Mouse (Mus musculus) B cell, adult 2 months (primary cell): ENCODE results near the gene C1qb.
A peak's percentile ranks its signal among the peaks of the same experiment; 100 is the strongest.

Experiments
- DNase-seq, 2 experiments: peaks; one replicate each; pipeline ENCODE4 v3.0.0; 2022

The C1qb gene

DNA sequence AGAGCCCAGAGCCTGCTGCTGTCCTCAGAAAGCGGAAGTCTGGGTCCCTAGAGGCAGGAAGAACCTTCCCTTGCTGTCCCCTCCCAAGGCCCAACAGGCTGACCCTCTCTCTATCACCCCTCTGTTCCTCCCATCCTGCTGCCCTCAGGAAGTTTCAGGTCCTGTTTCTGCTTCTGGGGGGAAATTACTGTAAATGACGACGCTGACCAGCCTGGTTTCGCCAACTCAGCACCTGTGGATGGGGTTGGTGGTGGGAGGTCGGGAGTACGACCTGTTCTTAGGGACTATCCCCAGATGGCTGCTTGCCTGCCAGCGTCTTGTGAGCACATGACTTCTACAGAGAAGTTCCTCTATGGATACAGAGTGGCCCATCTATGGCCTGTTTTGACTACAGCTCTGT, at the start of gene C1qb:
Gene C1qb, minus strand, starts transcription at position 87 of the 400 bp plus-strand sequence.
- no peak for DNase-seq

DNA sequence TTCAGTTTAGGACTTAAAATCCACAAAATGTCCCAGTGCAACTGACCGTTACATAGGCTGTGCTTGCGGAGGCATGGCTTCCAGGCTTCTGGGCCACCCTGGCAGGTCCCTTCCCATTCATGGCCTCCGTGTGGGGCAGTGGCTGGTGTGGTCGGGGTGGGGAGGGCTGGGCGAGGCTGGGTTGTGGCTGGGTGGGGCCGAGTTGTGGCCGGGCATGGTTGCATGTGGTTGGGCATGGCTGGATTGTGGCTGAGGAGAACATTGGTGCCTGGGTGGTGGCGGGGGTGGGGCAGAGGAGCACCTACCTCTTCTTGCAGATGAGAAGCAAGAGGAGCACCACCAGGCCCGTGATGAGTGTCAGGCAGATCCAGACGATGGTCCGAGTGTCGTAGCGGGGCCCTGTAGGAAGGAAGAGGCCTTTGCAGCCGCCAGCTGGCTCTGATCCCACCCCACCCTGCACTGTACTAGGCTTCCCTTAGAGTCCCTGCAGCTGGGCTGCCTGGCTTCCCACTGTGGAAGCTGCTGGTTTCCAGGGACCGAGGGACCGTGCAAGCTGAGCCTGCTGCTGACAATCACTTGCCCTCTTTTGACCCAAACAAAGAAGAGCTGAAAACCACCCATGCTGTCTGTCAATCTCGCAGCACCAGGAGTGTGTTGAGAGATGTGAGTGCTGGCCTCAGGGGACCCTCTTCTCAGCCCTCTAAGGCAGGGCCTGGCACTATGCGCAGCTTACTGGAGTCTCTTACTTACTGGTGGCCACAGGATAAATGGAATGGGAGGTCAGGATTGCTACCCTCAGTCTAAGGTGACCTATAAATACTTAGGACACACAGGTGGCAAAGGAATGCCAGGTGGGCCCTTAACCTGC, 49.0 kb upstream of the C1qb start:
- no peak for DNase-seq

DNA sequence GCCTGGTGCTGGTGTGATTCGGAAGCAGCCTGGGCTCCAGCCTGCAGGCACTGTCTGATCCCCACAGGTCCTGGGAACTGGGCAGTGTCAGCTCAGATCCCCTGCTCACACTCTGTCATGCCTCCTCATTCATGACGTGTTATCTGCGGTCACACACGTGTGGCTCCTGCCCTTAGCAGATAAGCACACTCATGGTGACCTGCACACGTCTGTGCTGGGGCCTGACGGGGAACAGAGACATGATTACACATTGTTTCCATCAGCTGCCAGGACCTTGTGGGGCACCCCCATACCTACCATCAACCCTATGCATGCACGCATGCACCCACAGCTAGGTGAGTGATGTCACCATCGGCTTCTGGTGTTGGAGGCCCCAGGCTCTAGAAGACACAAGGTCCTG, 44.5 kb upstream of the C1qb start:
- DNase-seq = no peak

DNA sequence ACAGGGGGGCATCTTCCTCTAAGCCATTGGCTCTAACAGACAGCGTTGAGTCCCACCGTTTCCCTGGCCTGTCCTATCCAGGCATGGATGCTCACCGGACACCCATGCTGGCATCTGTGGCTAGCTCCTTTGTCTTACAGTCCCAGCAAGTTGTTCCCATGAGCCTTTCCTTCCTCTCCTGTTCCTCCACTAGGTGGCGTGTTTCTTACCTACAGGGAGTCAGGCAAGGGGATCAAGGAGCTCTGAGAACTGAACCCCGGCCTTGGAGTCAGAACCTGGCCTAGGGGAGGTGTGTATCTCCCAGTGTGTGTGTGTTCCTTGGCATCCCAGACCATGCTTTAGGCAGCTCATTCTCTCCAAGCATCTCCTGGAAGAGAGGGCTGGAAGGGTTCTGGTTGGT, 42.9 kb upstream of the C1qb start:
- peak; percentile 17 to 19 for DNase-seq

DNA sequence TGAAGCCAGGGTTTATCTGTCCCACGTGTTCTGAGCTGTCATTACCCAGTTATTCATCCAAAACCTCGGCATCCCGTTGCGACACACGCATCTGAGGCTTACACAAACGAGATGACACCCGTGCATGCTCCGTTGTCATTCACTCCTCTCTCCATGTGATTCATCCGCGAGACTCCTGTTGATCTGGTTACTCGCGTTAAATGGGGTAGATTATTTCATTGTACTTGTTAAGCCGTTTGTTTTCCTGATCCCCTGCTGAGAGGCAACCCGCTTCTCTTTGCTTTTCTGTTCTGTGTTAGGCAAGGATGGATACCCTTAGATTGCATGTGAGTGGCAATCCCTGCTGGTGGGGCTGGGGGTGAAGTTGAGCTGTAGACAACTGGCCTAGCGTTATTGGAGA, 39.8 kb upstream of the C1qb start:
- no peak for DNase-seq

DNA sequence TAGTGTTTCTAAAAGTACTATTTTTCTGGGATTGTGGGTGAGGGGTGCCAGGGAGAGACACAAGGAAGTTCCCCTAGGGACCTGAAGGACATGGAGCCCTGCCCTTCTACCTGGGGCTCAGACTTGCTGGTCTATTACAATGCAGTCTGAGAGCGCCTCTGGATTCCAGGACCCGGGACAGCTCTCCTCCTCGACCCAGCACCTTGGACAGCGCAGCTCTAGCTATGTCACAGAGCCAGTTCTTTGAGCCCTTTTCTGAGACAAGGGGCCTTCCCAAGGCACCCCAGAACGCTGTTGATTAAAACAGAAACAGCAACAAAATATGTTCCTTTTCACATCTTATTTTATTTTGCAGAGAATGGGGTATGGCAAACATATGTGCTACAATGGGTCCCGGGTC, 38.5 kb upstream of the C1qb start:
- peak; percentile 26 to 28 for DNase-seq

DNA sequence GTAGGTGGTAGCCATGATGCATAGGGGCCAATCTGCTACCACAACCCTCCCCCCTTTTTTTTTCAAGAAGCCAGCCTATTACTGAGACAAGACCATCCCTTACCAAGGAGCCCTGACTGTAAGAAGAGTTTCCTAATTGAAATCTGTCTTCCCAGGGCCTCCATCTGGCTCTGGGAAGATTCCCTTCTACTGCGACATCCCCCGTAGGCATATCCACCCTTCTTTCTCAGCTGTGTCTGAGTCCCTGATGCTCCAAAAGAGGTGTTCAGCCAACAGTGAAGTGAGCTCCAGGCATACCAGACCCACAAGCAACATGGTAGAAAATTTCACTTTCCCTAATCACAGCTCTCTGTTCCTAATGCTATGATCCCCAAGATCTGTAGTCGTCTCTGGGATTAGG, 33.5 kb upstream of the C1qb start:
- DNase-seq = no peak

DNA sequence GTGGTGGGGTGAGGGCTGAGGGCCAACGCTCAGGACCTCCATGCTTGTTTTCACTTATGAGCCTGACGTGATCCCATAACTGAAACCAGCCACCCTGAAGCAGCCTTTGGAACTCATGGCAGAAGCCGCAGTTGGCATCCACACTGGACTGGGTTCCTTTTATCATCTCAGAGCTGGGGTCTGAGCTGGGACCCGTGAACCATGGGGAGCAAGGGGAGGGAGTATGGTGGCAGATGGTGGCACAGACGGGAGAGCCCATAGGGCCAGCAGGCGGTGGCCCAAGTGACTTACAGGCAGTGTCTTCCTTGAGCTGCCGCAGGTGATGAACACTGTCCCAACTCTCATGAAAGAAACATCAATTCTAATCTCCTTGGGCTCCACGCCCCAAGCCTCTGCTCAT, 32.8 kb upstream of the C1qb start:
- DNase-seq = no peak

DNA sequence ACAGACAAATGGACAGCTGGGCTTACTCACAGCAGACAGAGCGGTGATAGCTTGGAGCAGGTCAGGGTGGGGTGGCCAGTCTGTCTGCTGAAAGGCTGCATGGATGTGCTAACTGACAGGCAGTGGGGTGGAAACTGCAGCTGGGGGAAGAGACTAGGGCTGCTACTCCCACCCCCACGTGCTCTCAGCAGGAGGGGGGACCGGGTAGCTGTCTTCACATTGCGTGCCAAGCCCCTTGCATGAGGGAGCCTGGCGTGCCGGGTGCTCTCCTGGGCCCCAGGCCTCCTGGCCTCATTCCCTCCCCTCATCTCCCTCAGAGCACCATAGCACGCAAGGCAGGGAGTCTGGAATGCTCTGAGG, 31.2 kb upstream of the C1qb start:
- no peak for DNase-seq

DNA sequence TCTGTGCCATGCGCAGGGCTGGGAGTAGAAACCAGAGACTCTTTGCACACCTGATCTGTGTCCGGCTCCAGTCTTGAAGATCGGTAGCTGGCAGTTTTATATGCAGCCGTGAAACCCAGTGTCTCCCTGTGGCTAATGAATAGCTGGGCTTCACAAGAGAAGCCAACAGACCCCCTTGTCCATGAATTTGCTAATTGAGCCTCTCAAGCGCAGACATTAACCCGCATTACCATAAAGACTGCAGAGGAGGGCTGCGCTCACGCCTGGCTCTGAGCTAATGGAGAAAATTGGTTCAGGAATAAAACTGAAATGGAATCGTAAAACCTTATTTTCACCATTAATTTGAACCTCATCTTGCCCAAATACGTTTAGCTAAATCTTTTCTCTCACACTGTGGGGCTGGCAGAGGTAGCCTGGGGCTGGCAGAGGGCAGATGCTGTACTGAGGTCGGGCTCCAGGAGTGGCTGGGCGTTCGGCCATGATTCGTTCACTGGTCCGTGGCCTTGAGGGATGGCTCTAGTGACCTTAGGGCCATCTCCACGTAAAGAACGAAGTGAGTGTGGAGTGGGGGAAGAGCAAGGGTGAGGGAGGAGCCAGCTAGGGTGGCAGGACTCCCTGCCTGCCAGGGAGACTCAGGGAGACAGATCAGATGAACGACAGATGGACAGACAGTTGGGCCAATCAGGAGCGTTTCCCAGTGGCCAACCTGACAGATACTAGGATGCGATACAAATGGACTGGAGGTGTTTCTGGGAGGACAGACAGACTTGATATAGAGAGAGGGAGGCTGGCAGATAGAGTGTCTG, 30.6 kb upstream of the C1qb start:
- DNase-seq = no peak

DNA sequence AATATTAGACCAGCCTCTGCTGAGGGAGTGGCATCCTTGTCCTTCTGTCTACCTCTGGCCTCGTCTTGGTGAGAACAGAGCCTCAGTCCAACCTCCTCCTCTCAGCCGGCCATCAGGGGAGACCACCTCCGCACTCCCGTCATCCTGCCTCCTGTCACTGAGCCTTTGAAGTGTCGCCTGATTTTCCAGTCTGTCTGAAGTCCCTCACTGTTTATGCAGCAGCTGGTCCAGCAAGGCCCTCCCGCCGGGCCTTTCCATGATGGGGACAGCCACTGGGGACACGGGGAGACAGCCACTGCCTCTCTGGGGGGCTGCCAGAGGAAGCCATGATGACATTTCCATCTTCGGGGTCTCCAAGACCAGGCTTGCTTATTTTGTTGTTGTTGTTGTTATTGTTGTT, 26.9 kb upstream of the C1qb start:
- no peak for DNase-seq

DNA sequence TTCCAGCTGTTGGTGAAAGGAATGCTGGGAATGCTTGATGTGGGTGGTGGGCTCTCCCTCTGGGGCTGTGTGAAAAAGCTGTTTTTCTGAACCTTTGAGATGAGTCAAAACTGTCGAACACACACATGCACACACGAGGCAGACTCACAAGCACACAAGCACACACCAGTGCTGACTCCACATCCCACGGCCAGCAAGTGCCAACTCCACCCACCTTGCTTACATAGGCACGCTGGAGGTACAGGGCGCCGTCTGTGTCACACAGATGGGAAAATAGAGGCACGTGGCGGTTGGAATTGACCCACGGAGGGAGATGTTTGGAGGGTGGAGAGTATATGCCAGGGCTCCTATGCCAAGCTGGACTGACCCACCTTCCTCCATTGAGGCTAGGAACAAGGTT, 25.8 kb upstream of the C1qb start:
- DNase-seq = no peak

DNA sequence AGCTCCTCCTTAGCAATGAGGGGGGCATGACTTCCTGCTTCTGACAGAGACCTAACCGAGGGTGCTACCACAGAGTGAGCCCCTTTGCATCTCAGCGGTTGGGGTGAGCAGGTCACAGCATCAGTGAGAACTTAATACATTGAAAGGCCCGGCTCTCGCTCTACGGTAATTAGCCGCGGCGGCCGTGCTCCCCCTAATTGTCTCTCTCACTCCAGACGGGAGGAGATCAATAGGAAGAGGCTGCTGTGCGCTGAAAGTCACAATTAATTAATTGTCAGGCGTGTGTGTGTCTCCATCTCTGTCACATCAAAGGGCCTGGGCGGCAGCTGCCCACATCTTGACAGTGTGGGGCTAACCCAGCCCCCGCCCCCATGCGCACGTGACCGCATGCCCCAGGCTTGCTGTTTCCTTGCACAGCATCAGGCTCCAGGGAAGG, 25.2 kb upstream of the C1qb start:
- DNase-seq = no peak

DNA sequence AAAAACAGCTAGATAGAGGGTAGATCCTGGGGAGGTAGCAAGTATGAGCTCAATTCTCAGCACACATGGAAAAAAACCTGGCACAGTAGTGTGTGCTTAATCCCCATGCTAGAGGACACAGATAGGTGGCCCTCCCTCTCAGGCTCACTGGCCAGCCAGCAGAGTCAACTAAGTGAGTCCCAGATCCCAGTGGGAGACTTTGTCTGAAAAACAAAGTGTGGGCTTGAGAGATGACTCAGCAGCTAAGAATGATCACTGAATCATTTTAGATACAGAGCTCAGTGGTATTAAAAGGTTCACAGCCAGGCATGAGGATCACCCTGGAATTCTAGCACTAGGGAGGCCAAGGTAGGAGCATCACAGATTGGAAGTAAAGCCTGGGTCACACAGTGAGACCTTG, 21.8 kb upstream of the C1qb start:
- DNase-seq = no peak

DNA sequence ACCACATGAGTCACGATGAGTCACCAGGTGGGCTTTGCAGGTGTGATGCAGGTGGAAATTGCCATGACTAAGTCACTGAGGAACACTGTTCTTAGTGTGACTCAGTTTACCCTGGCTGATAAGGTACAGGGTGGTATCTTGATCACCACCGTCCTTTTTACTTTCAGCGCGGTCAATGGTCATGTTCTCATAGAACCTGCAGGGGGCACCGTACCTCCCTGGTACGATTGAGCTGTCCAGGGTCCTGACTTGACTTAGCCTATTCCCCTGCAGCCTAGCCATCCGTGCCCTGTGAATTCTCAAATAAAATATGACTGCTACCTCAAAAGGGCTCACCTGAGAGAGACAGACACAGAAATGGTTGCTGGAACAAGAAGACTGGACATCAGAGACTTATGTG, 21.0 kb upstream of the C1qb start:
- peak; percentile 33 to 35 for DNase-seq

DNA sequence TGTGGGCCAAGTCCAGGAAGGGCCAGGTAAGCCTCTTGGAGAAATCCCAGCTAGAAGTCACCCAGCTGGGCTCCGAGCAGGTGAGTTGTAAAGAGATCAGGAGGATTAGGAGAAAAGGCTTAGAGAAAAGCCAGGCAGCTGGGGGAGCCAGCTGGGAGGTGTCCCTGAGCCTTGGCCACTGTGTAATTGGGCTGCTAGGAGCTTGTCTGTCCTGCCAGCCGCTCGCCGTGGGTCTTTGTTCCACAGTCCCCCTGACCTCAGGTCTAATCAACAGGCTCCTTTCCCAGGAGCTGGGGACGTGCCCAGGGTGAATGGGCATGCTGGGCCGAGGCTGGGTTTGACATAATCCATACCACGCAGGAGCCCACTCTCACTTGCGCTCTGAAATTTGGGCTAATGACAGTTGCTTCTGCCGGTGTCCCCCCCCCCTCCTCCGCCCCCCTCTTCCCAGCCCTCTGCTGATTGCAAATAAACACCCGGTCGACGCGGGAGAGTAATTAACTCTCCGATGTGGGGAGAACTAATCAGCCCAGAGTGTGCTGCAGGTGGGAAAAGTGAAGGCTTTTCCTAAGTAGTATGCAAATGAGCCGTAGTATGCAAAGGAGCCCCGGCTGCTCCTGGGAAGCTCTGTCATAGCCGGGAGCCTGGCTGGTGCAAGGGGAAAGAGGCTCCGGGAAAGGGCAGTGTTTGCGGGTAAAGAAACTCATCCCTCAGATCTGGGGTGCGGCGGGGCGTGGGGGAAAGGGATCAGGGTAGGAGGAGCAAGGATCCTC, 19.0 kb upstream of the C1qb start:
- no peak for DNase-seq

DNA sequence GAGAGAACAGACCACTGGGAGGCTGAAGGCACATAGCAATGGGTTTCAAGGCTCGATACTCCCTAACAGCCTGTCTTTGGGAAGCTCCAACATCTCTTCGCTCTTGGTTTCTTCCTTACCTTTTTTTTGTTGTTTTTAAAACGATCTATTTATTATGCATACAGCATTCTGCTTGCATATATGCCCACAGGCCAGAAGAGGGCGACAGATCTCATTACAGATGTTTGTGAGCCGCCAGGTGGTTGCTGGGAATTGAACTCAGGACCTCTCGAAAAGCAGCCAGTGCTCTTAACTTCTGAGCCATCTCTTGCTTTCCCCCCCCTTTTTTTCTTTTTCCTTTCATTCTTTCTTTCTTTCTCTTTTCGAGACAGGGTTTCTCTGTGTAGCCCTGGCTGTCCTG, 13.2 kb upstream of the C1qb start:
- DNase-seq = no peak

DNA sequence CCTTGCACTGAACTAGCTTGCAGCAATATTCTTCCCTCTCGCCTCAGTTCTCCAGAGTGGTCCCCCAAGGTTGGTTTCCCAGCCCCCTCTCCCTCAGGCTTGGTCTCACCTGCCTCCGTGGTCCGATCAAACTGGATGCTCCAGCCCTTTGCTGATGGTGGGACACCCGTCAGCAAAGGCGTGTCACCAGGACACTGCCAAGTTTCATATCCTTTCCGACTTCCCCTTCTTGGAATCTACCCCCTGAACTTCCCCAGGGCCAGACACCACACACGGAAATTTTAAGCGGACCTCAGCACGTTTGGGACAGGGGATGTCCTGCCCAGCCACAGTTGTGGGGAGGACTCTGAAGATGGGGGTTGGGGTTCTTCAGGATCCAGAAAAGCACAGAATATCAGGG, 12.7 kb upstream of the C1qb start, which contains the start of gene C1qa:
Gene C1qa, minus strand, starts transcription at position 167 of the 400 bp plus-strand sequence.
- no peak for DNase-seq

DNA sequence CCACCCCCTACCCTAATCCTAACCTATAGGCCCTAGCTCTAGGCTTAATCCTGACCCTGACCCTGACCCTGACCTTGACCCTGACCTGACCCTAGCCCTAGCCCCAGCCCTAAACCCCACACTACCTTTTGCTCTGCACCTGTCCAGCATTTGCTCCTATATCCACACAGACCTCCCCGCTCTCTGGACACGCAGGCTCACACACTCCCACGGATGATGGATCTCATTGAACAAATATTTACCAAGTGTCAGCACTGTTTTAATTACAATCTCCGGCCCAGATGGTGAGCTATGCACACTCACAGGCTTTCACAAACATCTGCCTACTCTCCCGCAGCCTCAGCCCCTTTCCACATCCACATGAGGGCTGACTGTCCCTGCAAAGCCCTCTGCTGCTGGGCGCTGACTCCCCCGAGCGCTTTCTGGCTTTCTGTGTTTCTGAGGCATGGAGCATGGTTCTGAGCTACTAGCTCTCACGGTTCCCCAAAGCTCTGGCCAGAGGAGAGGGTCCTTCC, 12.2 kb upstream of the C1qb start:
- no peak for DNase-seq

DNA sequence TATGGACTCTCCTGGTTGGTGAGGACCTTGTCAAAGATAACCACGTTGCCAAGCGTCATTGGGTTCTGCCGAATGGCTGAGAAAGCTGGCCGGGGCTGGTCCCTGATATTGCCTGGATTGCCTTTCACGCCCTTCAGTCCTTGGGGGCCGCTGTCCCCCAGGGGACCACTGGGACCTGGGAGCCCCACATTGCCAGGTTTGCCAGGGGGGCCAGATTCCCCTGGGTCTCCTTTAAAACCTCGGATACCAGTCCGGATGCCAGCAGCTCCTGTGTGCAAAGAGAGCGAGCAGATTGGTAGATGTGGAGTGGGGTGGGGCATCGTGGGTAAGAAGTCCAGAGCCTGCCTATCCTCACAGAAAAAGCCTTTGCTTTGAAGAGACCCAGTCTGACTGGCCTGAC, 10.5 kb upstream of the C1qb start:
- no peak for DNase-seq

DNA sequence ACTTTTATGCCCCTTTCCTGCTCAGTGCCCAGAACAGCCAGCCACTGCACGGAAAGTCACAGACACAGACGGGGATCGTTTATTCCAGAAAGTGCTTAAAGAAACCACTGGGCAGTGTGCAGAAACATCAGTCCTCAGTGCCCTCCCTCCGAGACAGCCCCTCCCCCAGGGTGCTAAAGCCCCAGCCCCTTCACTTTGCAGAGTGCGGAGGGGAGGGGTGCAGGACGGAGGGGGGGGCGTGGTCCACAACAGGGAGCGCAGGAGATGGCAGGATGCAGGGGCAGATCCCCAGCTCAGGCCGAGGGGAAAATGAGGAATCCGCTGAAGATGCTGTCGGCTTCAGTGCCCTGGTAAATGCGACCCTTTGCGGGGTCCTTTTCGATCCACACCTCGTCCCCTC, 9.9 kb upstream of the C1qb start:
- DNase-seq = no peak

DNA sequence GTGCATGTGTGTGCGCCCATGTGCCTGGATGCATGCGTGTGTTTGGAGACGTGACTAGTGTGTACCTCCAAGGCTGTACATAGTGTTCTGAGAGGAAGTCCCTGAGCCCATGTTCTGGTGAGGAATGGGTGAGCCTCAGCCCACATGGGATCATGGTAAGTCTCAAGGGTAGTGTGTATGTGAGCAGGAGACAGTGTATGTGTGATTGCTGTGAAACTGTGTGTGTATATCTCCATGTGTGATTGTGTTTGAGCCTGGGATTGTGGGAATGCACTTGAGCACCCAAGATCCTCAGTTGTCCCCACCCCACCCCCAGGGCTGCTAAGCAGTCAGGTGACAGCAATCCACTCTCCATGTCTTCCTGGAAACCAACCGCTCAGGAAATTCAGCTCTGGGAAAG, 8.8 kb upstream of the C1qb start:
- DNase-seq = no peak
